Mouse (Mus musculus) frontal cortex, adult 2 months (tissue): Measurements from ENCODE around the gene H2-Q10. TPM values are rescaled to one million over a fixed set of nuclear protein-coding genes. Genes with fewer than 3 reads are reported as not detected.
"Not testable (repeated sequence)": the region's sequence is repeated elsewhere in the genome, so short reads cannot be mapped to it uniquely, and the experiment has no call there.

ENCODE experiments used
- DNase-seq, 2 experiments: peaks; one replicate each; pipeline ENCODE4 v3.0.0; 2022; ENCODE audit warnings: low spot score in 1 of 2; ENCODE audit errors: extremely low spot score in 1 of 2
- polyA plus RNA-seq: library from polyadenylated mRNA; depleted of rRNA; stranded (reverse); fragments of >200 nt; gene quantifications from 2 replicates; pipeline ENCODE4 v1.2.3, GENCODE M21; 2012

The H2-Q10 gene
- polyA plus RNA-seq, 1 experiment, result 0.10 TPM

DNA sequence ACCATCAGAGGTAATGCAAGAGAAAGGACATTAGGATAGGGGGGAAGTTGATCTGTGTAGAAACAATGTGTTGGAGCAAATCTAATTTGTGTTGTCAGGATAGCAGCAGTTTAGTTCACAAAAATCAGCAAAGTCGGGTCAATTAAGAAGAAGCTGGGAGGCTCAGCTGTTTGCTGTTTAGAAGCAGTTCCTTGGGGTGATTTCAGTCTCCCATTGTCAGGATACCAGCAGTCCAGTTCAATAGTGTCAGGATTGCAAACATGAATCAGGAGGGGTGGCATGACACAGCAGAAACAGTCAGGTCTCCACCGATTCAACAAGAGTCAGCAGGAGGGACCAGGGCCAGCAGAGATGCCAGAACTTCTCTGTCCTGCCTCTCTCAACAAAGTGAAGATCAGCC lies 25.4 kb upstream of the H2-Q10 start:
- not testable (repeated sequence) for DNase-seq

DNA sequence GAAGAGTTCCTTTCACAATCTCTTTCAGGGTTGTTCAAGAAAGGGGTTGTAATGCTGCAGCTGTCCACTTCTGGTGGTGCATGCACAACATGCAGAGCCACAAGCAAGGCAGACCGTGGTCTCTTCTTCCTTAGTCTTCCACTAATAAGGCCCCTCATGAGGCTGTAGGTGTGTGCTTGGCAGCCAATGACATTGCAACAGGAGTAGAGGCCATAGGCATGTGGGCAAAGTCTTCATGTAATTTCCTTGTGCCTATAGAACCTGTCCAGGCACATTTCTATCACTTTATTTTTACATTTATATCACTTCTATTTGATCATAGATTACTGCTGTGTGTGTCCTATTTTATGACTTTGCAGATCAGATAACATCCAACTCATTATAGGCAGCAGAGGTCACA lies 11.6 kb upstream of the H2-Q10 start:
- DNase-seq, result not testable (repeated sequence)

DNA sequence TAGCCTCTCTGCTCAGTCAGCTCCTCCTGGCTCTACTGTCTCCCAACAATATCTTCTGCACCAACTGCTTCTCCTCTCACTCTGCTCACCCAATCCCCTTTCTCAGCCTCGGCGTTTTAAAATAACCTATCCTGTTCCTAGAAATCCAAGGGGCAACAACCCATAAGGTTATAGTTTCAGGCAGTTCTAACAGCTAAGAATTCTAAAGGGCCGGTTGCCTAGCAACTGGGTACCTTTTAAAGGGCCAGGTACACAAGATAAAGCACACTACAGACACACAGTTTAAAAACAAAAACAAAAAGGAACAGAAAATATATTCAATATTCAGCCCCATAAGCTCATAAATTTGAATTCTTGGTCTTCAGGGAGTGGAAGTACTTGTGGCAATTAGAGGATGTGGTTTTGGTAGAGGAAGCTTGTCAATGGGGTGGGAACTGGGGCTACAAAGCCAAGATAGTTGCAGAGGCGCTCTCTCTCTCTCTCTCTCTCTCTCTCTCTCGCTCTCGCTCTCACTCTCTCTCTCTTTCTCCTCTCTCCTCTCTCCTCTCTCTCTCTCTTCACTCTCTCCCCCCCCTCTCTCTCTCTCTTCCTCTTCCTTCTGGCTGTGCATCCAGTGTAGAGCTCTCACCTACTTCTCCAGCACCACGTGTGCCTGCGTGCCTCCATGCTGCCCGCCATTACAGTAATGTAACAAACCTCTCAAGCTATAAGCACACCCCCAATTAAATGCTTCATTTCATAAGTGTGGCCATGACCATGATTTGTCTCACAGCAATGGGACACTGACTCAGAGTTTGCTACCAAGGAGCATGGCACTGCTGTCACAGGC lies 9.2 kb upstream of the H2-Q10 start:
- DNase-seq, result not testable (repeated sequence)

DNA sequence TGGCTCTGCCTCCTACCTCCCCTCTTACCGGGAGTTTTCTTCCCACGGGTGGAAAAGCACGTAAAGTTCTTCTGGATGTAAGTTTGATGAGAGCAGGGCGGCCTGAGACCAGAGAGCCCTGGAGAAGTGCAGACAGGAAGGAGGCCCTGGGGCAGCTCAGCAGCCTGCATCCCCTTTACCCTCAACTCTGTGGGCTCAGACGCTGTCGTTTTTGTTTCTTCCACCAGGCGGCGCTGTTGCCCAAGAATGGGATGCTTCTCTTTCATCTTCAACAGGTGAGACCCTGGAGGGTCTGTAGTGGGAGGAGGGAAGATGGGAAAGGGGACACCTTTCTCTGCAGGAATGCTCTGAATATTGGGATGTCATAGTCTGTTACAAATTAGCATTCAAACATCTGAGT lies 4.2 kb upstream of the H2-Q10 start:
- DNase-seq, result not testable (repeated sequence)

DNA sequence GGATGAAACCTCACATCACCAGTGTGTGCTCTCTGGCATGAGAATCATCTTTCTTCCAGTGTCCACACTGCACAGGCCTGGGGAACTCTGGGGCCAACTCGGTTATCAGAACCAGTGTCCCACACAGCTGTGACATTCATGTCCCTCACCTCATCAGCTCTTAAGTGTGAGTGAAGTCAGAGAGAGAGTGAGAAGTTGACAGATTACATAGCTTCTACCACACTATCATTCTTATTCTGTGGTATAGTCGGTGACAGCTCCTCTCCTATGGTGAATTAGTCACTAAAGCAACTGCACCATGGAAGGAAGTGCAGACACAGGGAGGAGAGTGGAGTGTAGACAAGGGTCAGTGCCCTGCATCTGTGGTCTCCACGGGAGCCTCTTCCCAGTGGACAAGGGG lies 953 bp upstream of the H2-Q10 start:
- not testable (repeated sequence) for DNase-seq

DNA sequence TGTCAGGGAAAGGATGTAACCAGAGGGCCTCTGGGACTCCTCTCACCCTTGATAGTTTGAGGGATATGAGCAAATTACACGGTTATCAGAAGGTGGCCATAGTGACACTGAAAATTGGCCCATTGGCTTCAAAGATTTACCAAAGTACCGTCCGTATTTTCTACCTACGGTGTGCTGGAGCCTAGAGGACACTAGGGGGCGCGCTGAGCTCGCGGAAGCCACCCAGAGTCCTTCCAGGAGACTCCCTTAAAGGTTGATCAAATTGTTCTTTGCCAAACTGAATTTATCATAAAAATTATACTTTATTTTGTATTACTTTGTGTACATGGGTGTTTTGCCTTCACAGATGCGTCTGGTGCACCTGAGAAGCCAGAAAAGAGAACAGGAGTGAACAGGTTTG lies 14.2 kb downstream of the H2-Q10 start:
- DNase-seq, result peak in 1 of 2 experiments; percentile 77

GRCm38 (mm10) chr17:35485702-35486101 lies 15.8 kb downstream of the H2-Q10 start:
- DNase-seq, result no peak

DNA sequence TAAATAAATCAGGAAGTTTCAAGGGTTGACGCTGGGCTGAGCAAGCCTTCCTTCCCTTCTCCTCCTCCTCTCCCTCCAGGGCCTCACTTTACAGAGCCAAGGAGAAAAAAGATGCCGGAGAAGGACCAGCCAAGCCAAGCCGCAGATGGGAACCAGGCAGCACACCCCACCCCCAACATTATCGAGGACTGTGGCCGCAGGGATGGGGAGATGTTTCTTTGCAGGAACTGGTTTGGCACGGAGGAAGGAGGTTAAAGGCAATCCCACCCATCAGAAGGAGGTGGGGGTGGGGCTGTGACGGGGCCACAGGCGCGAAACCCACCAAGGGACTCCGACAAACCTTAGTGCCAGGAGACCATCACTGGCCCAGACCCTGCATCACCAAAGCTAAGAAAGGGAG lies 16.8 kb downstream of the H2-Q10 start:
- DNase-seq, result no peak

- no peak for DNase-seq
Observed at GRCm38 (mm10) chr17:35488041-35488440, 18.2 kb downstream of the H2-Q10 start.

- no peak for DNase-seq
Observed at GRCm38 (mm10) chr17:35490320-35490719, 20.4 kb downstream of the H2-Q10 start.

- no peak for DNase-seq
Observed at GRCm38 (mm10) chr17:35497124-35497523, 27.2 kb downstream of the H2-Q10 start.

GRCm38 (mm10) chr17:35502226-35502625 lies 32.3 kb downstream of the H2-Q10 start:
- no peak for DNase-seq

GRCm38 (mm10) chr17:35502762-35503161 lies 32.9 kb downstream of the H2-Q10 start:
- no peak for DNase-seq

- DNase-seq, result no peak
Observed at GRCm38 (mm10) chr17:35503849-35504248, 34.0 kb downstream of the H2-Q10 start.

DNA sequence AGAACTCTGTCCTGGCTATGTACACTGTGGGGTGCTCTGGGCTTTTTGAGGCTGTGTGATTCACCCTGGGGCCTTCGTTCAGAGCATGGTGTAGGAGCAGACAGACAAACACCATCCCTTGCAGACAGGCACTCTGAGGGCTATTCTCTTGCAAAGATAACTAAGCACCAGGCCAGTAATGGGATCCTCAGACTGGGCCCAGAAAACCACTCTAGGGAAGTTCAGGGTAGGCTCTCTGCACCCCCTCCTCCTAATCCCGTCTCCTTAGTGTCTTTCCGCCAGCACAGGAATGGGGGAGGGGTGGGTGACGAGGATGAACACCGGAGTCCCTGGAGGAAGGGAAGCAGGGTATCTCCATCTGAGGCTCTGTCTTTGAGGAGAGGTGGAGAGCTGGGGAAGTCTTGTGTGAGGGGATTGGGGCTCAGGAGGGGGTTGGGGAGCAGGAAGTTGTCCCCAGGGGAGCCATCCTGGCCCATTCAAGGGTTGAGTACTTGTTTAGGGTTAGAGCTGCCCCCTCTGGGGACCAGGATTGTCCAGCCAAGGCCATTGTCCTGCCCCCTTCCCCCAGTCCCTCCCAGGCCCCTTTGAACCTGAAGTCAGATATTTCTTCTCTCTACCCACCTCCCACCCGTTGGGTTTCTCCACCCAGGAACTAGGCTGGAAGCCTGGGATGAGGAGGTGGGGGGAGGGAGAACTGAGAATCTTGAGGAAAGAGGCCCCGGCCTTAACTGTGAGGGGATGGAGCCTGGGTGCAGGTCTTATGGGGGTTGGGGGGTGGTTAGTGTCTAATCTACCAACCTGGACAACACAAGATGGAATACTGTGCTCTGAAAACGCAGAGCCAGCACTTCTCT lies 35.0 kb downstream of the H2-Q10 start:
- DNase-seq, result no peak

GRCm38 (mm10) chr17:35505776-35506175 lies 35.9 kb downstream of the H2-Q10 start, which contains the start of gene Pou5f1:
Gene Pou5f1 (plus strand): TSS chr17:35506018.
- no peak for DNase-seq

DNA sequence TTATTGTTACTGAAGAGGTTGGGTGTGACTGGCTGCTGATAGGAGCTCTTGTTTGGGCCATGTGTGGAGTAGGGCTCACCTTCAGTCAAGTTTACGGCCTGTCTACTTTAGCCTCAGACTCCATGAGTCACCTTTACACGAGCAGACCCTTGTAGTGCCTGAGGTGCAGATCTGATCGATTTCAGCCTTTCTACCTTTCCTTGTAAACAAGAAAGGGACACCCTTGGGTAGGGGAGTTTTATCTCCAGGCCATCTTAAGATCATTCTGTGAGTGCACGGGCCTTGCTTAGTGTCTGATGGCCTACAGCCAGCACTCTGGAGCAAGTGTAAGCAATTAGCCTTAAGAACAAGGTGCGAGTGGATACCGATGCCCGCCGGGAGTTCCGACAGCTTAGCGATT lies 37.0 kb downstream of the H2-Q10 start:
- no peak for DNase-seq

DNA sequence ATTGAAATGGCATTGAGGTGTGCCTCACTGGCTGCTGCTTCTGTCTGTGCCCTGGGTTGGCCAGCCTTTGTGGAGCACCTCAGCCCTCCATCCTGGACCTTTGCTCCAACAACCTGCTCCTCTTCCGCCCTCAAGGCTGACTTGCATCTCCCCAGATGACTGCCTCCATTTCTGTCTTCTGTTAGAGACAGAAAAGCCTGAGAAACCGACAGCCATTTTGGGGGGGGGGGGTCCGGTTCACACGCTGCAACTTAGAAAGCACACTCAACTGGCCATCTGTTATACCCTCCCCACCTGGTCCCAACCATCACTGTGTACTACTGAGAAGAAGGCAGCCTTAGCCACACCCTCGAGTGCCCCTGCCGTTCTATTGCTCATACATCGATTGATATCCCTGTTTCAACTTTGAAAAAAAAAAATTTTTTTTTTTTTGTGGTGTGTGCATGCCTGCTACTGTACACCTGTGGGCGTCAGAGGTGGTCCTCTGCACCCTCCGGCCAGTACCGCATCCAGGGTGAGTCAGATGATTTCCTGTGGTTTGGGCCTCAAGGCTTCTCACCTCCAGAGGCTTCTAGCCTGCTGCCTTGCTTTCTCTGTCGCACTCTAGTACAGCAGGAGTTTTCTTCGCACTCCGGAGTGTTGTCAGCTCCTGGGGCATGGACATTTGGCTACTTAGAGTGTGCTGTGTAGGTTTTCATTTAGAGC lies 37.8 kb downstream of the H2-Q10 start:
- no peak for DNase-seq

DNA sequence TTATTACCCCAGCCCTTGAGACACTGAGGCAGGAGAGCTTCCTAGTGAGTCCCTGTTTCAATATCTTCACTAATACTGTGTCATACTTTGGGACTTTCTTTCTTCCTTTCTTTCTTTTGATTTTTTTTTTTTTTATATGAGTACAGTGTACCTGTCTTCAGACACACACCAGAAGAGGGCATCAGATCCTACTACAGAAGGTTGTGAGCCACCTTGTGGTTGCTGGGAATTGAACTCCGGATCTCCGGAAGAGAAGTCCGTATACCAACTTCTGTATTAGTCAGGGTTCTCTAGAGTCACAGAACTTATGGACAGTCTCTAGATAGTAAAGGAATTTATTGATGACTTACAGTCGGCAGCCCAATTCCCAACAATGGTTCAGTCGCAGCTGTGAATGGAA lies 38.4 kb downstream of the H2-Q10 start:
- DNase-seq, result not testable (repeated sequence)

- no peak for DNase-seq
Observed at GRCm38 (mm10) chr17:35509284-35509683, 39.4 kb downstream of the H2-Q10 start.
